Mouse (Mus musculus) megakaryocyte-erythroid progenitor cell, adult 5-6 weeks (primary cell): ENCODE measurements around the gene Mrps21. TPM values are rescaled to one million over a fixed set of nuclear protein-coding genes. Genes with fewer than 3 reads are reported as not detected.
"Not testable (repeated sequence)": the region's sequence is repeated elsewhere in the genome, so short reads cannot be mapped to it uniquely, and the experiment has no call there.

ENCODE experiments used
- ATAC-seq: replicated peaks from 2 replicates; pipeline ENCODE4 v1.8.0; 2016; ENCODE audit warnings: mild to moderate bottlenecking, inconsistent platforms; ENCODE audit not compliant: severe bottlenecking, poor library complexity, low FRiP score, low TSS enrichment
- total RNA-seq, 2 experiments: library from RNA; stranded (forward) in 1 of 2; stranded (reverse) in 1 of 2; fragments of 200-1000, 215-1000 nt in 1 of 2; fragments of >200 nt in 1 of 2; fragmentation: Nextera tagmentation in 1 of 2; gene quantifications; 2 replicates each; pipeline ENCODE4 v1.2.3; 2014 to 2017

The Mrps21 gene
- total RNA-seq, 2 experiments from 2014 or later, result 204 to 398 TPM

DNA sequence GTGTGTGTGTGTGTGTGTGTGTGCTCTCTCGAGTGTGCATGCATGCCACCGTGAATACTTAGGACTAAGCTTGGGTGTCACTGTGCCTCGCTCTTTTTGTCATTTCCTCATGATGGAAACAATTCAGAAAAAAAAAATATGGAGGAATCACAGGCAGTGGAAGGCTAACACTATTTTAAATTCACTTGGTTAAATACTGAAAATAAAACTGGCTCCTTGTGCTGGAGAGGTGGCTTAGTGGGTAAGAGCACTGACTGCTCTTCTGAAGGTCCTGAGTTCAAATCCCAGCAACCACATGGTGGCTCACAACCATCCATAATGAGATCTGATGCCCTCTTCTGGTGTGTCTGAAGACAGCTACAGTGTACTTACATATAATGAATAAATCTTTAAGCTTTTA, 13.0 kb downstream of the Mrps21 start:
- ATAC-seq, result not testable (repeated sequence)

DNA sequence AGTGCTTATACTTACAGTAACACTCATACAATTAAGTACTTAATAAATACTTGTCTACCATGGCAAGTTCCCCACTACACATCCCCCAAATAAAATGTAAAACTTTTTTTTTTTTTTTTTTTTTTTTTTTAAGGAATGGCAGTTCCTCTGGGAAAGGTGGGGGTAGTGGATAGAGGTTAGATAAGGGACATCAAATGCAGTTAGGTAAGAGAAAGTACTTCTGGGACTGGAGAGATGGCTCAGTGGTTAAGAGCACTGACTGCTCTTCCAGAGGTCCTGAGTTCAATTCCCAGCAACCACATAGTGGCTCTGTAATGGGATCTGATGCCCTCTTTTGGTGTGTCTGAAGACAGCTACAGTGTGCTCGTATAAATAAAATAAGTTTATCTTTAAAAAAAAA, 14.3 kb downstream of the Mrps21 start:
- ATAC-seq, result not testable (repeated sequence)

DNA sequence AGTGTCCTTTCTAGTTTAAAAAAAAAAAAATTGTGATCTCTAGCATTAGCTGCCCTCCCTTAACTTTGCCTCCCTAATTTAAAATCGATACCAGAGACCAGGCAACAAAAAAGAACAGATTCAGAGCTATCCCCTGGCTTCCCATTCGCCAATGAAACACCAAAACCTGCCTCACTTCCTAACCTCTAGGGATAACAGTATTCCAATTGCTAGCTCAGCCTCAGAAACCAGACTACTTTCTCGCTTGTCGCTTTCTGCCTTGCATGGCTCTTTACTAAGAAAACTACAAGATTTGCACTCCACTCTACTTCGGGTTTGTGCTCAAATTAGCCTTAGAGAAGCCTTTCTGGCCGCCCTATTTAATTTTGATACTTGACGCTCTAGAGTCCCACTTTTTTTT, 15.2 kb downstream of the Mrps21 start:
- 0 out of 2 replicates have a peak, but pooled peaks have one; percentile 15 for ATAC-seq

DNA sequence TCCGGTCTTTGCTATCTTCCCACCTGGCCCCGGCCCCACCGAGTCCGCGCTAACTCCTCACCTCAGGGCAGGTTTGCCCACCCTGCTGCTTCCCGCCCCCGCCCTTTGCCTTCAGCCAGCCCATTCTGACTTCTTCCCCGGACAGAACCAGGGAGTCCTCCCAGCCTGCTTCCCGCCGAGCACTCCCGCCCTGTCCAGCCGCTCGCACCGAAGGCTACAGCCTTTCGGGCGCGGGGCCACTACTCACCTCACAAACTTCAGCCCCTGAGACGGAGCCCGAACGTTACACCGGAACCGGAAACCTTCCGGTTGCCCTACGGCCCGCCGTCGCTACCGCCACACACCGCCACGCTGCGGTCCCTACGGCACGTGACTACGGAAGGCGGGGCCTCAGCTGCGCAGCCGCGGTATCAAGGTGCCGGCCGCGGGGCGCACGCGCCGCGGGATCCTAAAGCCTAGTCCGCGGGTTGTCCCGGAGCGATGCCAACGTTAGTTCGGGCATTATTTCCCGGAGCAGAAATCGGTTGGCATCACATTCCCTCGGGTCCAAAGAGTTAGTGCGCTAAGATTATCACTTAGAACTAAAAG, 15.7 kb downstream of the Mrps21 start, which contains the start of gene Prpf3:
Gene Prpf3, minus strand, starts transcription at position 384 of the 588 bp plus-strand sequence.
- peak; percentile 96 for ATAC-seq

DNA sequence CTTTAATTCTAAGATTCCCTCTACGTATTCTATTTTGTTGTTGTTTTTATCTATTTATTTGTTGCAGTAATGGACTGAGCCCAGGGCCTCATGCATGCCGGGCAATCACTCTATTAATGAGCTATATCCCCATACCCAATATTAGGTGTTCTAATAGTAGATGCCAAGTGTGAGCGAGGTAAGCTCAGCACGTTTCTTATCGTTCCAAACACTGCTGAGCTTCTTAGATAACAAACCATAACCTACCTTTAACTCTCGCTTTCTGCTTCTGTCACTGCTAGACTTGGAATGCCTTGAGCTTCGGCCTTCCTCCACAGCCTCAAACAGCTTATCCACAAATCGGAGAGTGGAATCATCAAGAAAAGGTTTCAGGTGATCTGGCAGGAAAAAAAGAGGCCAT, 20.0 kb downstream of the Mrps21 start:
- ATAC-seq, result no peak

DNA sequence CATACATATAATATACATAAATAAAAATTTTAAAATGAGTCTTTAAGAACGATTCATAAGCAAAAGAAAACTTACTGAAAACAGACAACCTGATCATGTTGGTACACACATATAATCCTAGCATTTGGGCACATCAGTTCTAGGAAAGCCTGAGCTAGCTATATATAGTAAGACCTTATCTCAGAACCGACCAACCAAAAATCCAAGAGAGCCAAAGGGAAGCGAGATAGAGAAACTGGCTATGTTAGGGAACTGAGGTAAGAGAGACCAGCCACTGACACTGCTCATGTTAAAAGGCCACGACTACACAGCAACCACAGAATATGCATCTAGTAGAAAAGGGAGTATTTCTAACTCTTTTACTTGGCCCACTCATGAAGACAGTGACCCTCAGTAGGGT, 20.7 kb downstream of the Mrps21 start:
- ATAC-seq, result no peak

DNA sequence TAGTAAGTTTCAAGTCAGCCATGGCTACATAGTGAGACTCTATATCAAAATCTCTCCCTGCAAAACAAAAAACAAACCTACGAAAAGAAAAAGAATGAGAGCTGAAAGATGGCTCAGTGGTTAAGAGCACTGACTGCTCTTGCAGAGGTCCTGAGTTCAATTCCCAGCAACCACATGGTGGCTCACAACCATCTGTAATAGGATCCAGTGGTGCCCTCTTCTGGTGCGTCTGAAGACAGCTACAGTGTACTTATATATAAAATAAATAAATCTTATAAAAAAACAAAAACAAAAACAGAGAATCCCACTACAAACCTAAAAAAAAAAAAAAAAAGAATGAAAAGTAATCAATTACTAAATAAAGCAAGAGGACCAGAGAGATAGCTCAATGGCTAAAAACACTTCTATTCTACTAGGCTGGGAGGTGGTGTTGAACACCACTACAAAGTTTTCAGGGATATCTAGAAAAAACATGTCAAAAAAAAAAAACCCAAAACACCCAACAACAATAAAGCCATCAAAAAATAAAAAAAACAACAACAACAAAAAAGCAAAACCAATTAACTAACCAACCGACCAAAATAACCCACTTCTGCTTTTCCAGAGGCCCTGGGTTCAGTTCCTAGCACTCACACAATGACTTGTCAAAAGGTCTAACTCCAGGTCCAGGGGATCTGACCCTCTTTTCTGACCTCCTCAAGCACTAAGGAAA, 28.7 kb downstream of the Mrps21 start:
- ATAC-seq, result no peak

DNA sequence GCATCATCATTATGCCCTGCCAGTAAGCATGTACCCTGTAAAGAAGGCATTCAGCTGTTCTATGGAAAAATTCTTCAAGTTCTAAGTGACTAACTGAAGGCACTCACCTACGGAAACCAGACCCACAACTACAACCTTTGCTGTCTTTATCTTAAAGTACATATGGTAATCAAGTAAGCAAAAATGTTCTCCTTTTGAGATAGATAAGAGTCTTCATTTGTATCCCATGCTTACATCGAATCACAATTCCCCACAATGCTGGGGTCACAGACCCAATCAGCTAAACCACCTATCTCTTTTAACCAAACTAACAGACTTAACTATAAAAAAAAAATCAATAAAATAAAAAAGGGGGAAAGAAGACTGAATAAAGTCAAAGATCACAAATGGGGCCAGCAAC, 32.1 kb downstream of the Mrps21 start:
- peak; percentile 59 for ATAC-seq

DNA sequence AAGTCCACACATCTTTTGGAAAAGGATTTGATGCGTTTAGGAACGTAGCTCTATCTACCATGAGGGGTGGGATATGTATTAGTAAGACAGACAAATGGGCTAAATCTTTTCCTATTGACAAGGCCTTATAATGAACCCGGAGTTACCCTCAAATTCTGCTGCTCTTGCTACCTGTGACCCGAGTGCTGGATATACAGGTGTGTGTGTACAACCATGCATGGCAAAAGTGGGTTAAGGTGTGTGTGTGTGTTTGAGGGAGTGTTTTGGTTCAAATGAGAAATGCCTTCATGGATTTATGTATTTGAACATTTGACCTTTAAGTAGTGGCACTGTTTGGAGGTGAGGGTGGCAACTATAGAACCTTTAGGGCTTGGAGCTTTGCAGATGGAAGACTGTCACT, 42.3 kb downstream of the Mrps21 start:
- no peak for ATAC-seq

DNA sequence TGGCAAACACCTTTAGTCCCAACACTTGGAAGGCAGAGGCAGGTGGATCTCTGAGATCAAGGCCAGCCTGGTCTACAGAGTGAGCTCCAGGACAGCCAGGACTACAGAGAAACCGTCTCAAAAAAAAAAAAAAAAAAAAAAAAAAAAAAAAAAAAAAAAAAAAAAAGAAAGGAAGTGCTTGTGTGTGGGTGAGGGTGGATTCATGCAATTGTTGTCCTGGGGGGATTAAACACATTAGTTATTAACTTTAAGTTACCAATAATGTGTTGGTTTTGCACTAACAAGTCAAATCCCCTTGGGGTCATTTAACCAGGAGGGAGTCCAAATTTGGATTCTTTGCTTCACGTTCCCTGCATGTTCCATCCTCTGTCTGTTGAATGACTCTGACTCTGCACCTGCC, 45.0 kb downstream of the Mrps21 start:
- no peak for ATAC-seq

DNA sequence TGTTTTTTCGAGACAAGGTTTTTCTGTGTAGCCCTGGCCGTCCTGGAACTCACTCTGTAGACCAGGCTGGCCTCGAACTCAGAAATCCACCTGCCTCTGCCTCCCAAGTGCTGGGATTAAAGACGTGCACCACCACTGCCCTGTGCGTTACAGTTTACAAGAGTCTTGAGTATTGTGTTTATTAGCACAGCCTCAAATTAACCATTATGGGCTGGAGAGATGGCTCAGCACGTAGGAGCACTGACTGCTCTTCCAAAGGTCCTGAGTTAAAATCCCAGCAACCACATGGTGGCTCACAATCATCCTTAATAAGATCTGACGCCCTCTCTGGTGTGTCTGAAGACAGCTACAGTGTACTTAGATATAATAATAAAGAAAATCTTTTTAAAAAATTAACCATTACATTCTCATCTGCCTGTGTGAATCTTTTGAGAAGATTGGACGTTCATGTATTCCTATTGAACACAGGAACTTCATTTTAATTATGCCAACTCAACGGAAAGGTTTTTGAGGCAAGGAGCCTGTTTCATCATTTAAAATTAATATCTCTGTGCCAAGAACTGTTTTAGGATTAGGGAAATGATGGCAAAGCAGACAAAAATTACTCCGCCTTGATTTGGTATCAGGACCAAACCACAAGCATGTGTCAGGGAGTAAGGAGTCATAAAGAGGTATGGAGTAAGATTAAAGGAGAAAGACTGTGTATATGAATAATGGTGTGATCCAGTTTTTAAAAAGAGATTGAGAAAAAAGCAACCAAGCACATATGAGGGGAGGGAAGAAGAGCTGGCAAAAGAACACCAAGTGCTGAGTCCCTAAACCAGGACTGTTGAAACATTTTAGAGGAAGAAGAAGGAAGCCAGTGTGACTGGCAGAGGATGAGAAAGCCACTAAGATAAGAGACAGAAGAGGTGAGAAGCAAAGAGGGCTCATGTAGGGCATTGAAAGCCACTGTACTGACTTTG, 51.0 kb downstream of the Mrps21 start:
- ATAC-seq, result no peak

DNA sequence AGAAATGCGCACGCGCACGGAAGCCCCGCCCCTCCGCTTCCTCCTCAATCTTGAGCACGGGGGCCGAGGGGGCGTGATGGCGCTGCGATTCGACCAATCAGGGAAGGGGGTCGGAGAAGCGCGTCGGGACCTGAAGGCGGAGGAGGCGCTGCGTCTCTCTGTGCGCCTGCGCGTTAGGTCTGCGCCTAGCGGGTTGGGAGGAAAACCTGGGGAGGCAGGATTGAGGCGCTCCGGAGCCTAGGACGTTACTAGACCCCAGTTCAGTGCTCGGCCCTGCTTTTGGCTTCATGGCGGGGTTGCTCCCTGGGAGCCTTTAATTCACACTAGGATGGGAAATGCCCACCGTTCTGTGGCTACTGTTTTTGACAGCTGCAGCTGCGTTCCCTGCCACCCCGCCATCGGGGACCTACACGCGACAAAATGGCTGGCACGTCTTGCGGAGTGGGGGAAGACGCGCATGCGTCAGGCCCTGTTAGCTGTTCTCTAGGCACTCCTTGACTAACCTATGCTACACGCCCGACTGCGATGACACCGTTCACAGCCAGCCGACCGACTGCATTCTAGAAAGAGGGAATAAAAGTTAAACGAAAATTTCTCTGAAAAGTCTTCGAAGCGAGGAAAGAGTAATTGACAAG, 51.9 kb downstream of the Mrps21 start:
- peak; percentile 96 for ATAC-seq

DNA sequence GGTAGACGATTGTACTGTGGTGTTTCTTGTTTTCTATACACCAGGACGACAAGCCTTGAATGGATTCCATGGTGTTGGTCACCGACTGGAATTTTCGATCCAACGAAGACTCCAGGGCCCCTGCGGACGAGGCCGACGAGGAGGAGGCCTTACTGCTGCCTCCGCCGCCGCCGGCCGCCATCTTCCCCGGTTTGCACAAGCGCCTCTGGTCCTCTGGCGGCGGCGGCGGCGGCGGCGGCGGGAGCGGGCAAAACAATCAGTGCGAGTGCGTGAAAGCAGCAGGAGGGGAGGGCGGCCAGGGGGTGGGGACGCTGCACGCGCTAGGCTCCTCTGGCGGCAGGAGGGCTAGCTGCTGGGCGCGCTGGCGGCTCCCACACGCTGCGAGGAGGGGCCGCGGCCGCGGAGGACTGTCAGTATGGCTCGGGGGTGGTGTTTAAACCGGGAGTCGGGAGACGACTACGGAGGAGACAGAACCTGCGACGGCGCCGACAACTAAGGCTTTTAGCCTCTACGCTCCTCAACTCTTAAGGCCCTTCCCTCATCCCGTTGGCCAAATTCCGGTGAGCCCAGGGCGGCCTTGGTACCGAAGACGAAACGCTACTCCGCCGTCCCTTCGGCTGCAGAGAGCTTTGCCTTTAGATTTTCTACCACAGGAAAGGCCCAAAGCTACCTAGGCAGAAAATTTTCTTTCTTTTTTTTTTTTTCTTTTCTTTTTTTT, 52.6 kb downstream of the Mrps21 start, which contains the start of gene Rprd2:
Gene Rprd2, minus strand, starts transcription at position 293 of the 718 bp plus-strand sequence.
- ATAC-seq, result peak; percentile 46

DNA sequence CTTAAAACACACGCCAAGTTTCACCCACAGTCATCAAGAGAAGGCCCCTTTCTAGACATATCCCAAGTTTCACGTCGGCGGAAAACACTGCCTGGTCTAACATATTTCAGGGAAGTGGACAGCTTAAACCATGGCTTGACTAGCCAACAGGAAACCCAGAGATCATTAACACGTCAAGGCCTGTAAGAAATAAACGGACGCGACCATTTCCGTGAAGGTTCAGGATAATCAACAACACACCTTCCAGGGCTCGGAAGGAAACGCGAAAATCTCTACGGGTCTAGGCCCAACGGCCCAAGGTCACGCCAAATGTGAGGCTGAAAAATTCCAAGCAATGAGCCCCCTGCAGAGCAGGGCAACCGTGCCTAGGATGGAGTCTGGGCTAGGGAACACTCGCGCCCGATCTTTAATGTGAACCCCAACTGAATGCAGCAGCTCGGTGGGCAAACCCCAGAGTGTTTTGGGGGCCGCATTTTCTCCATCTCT, 53.2 kb downstream of the Mrps21 start:
- ATAC-seq, result no peak

DNA sequence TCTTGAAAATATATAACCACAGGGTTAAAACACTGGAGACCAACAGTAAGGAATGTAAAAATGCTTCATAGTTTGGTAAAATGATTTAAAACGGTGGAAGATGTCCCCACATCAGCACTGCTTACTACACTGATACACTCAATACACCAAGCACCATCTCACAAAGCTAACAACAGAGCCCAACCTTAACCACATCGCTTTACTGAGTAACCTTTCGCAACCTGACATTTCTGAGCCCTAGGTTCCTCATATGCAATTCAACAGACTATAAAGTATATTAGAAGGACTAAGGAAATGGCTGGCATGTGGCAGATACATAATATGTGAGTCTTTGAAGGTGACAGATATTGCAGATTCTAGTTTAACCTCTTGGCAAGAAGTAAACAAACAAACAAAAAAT, 54.6 kb downstream of the Mrps21 start:
- no peak for ATAC-seq
